ENCODE assay signal across 17 mouse cellular contexts in genomic region chr16:68951508-68952236, GRCm38 (mm10).
"Had no signal": no experiment of that assay in that cellular context is flagged by ENCODE, and none has a peak within 500 bp of the region (broad histone marks: within the 10 kb centered on the region; RNA-seq: fewer than 3 reads in every experiment).

No protein-coding gene starts in this region.

- H3K9me3 ChIP-seq: neural tube, embryonic 12.5 days; neural tube, embryonic 13.5 days; neural tube, embryonic 15.5 days; stomach, embryonic 15.5 days had no signal

- H3K4me3 ChIP-seq: neural tube, embryonic 12.5 days; neural tube, embryonic 13.5 days; neural tube, embryonic 15.5 days; stomach, embryonic 15.5 days had no signal

- DNase-seq: retina, postnatal 1 day; right cerebral cortex, adult 18-20 months; right cerebral cortex, postnatal 14 days; right cerebral cortex, postnatal 25 days; right cerebral cortex, postnatal 4 days; spleen, adult 18-20 months; thymus, adult 18-20 months; thymus, adult 2 months; thymus, postnatal 14 days; thymus, postnatal 25 days; thymus, postnatal 36 days; thymus, postnatal 4 days had no signal

- H3K9ac ChIP-seq: neural tube, embryonic 12.5 days; neural tube, embryonic 13.5 days; neural tube, embryonic 15.5 days; stomach, embryonic 15.5 days had no signal

- H3K4me1 ChIP-seq: neural tube, embryonic 12.5 days; neural tube, embryonic 13.5 days; neural tube, embryonic 15.5 days; stomach, embryonic 15.5 days had no signal

- H3K36me3 ChIP-seq: neural tube, embryonic 12.5 days; neural tube, embryonic 13.5 days; neural tube, embryonic 15.5 days; stomach, embryonic 15.5 days had no signal

- H3K27me3 ChIP-seq: neural tube, embryonic 12.5 days; neural tube, embryonic 13.5 days; neural tube, embryonic 15.5 days; stomach, embryonic 15.5 days had no signal

- H3K27ac ChIP-seq: neural tube, embryonic 12.5 days; neural tube, embryonic 13.5 days; neural tube, embryonic 15.5 days; stomach, embryonic 15.5 days; stomach, postnatal 0 days had no signal

- H3K4me2 ChIP-seq: neural tube, embryonic 12.5 days; neural tube, embryonic 13.5 days; neural tube, embryonic 15.5 days; stomach, embryonic 15.5 days had no signal
